Mouse (Mus musculus) thymus, adult 2 months (tissue): ENCODE data around the gene Mpp5.

ENCODE experiments used
- CTCF ChIP-seq: fragments of 200-500 bp; IDR thresholded peaks from 2 replicates; pipeline ENCODE4 v1.5.1; 2012; ENCODE audit warnings: mild to moderate bottlenecking, control low read depth, low read length, moderate library complexity, borderline replicate concordance; ENCODE audit not compliant: control insufficient read depth, poor library complexity, insufficient read depth; ENCODE audit errors: extremely low read depth
- POLR2A ChIP-seq: fragments of 200-500 bp; IDR thresholded peaks from 2 replicates; pipeline ENCODE4 v1.6.1; 2012; ENCODE audit warnings: mild to moderate bottlenecking, low read length, control low read depth, moderate library complexity; ENCODE audit not compliant: control insufficient read depth, poor library complexity, insufficient read depth; ENCODE audit errors: extremely low read depth

DNA sequence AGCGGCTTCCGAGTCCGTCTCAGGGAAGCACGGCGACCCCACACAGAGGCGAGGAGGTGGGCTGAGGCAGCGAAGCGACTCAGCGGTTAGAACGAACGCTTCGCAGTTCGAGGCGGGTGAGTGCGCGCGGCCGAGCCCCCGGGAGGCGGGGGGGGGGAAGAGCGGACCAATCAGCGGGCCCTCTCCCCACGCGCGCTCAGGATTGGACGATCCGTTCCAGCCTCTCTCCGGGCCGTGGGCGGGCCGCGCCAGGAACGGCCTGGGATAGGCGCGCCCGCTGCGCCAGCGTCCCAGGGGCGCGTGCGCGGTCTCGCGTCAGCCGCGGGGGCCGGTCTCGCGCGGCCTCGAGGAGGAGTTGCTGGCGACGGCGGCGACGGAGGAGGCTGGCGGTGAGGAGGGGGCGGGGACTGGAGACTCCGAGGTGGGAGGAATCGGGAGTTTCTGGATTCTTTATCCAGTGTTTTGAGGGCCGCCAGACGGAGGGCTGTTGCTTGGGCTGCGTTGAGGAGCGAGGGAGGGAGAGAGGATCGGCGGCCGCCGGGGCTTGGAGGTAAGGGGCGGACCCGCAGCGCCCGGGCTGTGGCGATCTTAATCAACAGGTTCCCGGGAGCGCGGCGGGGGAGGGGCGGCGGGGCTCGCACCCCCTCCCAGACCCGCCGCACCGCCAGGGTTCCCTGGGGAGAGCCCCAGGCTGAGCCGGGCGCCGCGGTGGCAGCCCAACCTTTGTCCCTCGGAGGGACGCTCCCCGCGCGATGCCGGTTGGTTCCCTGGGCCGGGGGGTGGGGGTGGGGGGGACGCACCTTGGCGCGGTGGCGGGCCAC is at the start of gene Mpp5:
- TF ChIP-seq CTCF = no peak; the same call in none of the 2 replicates
- peak; percentile 80 for TF ChIP-seq POLR2A
